Mouse (Mus musculus): ENCODE data around the gene Rps23. TPM values are rescaled to one million over a fixed set of nuclear protein-coding genes. Genes with fewer than 3 reads are reported as not detected.
"Not testable (repeated sequence)": the region's sequence is repeated elsewhere in the genome, so short reads cannot be mapped to it uniquely, and the experiment has no call there.

Rps23 gene
- polyA plus RNA-seq, 1 experiment from 2014 or later, result 314 TPM

DNA sequence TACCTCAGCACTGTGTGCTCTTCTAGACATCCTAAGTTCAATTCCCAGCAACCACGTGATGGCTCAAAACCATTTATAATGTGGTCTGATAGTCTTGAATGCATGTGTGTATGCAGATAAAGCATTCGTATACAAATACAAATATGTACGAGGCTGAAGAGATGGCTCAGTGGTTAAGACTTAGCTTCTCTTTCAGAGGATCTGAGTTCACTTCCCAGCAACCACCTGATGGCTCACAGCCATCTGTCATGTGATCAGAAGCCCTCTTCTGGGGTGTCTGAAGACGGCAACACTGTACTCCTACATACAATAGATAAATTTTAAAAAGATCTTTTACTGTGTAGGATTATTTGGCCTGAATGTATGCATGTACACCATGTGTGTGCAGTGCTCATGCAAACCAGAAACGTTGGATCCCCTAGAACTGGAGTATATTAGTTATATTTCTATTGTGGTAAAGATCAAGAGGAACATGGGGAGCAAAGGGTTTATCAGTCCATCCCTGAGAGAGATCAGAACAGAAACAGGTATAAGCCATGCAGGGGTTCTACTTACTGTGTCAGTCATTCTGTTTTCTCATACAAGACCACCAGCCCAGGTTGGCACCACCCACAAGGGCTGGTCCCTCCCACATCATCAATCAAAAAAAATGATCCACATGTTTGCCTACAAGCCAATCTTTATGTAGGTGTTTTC is 4.3 kb downstream of the Rps23 start:
- ATAC-seq (ENCODE audit: low FRiP score, low TSS enrichment), result no peak
- no peak overlapping the region for H3K4me2 ChIP-seq (replicated peaks; ENCODE audit: low read depth, low read length)
- peaks cover 38% of the 10 kb centered on the region for H3K36me3 ChIP-seq (ENCODE audit: control insufficient read depth, insufficient read depth, low read length)
- no peak overlapping the region for H3K27ac ChIP-seq (ENCODE audit: low read depth, low read length)
- 76% methylated on average over 5 of the region's 5 CpGs for whole genome bisulfite sequencing
- no peak overlapping the region for H3K9ac ChIP-seq (ENCODE audit: low read depth, low read length)
- H3K4me1 ChIP-seq (ENCODE audit: control insufficient read depth, insufficient read depth, low read length), result no peaks in the 10 kb centered on the region
- H3K9me3 ChIP-seq (ENCODE audit: control insufficient read depth, low read length), result no peaks in the 10 kb centered on the region
- H3K4me3 ChIP-seq (ENCODE audit: low read length), result no peak overlapping the region
- no peaks in the 10 kb centered on the region for H3K27me3 ChIP-seq (ENCODE audit: control insufficient read depth, insufficient read depth, low read length)

GRCm38 (mm10) chr13:90928266-90928665 is 5.5 kb downstream of the Rps23 start:
- peaks cover 38% of the 10 kb centered on the region for H3K36me3 ChIP-seq (ENCODE audit: control insufficient read depth, insufficient read depth, low read length)
- H3K27me3 ChIP-seq (ENCODE audit: control insufficient read depth, insufficient read depth, low read length); H3K4me3 ChIP-seq (ENCODE audit: low read length); H3K9ac ChIP-seq (ENCODE audit: low read depth, low read length); H3K27ac ChIP-seq (ENCODE audit: low read depth, low read length); ATAC-seq (ENCODE audit: low FRiP score, low TSS enrichment); H3K4me1 ChIP-seq (ENCODE audit: control insufficient read depth, insufficient read depth, low read length); H3K4me2 ChIP-seq (replicated peaks; ENCODE audit: low read depth, low read length); H3K9me3 ChIP-seq (ENCODE audit: control insufficient read depth, low read length): not testable (repeated sequence)
- WGBS, result 92% methylated on average over 9 of the region's 10 CpGs

- Histone ChIP-seq H3K4me2 (replicated peaks; ENCODE audit: low read depth, low read length) (no peak overlapping the region), H3K27ac (ENCODE audit: low read depth, low read length) (no peak overlapping the region), H3K36me3 (ENCODE audit: control insufficient read depth, insufficient read depth, low read length) (peaks cover 33% of the 10 kb centered on the region), H3K4me1 (ENCODE audit: control insufficient read depth, insufficient read depth, low read length) (no peaks in the 10 kb centered on the region), H3K9me3 (ENCODE audit: control insufficient read depth, low read length) (no peaks in the 10 kb centered on the region), H3K4me3 (ENCODE audit: low read length) (no peak overlapping the region), H3K27me3 (ENCODE audit: control insufficient read depth, insufficient read depth, low read length) (no peaks in the 10 kb centered on the region), H3K9ac (ENCODE audit: low read depth, low read length) (no peak overlapping the region)
- ATAC-seq (ENCODE audit: low FRiP score, low TSS enrichment), result 0 out of 2 replicates have a peak, but pooled peaks have one; percentile 26
- 23% methylated on average over 5 of the region's 5 CpGs for WGBS
Observed at GRCm38 (mm10) chr13:90929847-90930246, 7.1 kb downstream of the Rps23 start.

- ATAC-seq (ENCODE audit: low FRiP score, low TSS enrichment), result no peak
- 86% methylated on average over 3 of the region's 3 CpGs for WGBS
- no peak overlapping the region for H3K9ac ChIP-seq (ENCODE audit: low read depth, low read length)
- H3K4me2 ChIP-seq (replicated peaks; ENCODE audit: low read depth, low read length), result no peak overlapping the region
- no peak overlapping the region for H3K27ac ChIP-seq (ENCODE audit: low read depth, low read length)
- no peak overlapping the region for H3K4me3 ChIP-seq (ENCODE audit: low read length)
- H3K4me1 ChIP-seq (ENCODE audit: control insufficient read depth, insufficient read depth, low read length), result no peaks in the 10 kb centered on the region
- no peaks in the 10 kb centered on the region for H3K27me3 ChIP-seq (ENCODE audit: control insufficient read depth, insufficient read depth, low read length)
- no peaks in the 10 kb centered on the region for H3K9me3 ChIP-seq (ENCODE audit: control insufficient read depth, low read length)
- H3K36me3 ChIP-seq (ENCODE audit: control insufficient read depth, insufficient read depth, low read length), result peaks cover 3% of the 10 kb centered on the region; the same call in 1 of the 2 replicates
Observed at GRCm38 (mm10) chr13:90933256-90933655, 10.5 kb downstream of the Rps23 start.

DNA sequence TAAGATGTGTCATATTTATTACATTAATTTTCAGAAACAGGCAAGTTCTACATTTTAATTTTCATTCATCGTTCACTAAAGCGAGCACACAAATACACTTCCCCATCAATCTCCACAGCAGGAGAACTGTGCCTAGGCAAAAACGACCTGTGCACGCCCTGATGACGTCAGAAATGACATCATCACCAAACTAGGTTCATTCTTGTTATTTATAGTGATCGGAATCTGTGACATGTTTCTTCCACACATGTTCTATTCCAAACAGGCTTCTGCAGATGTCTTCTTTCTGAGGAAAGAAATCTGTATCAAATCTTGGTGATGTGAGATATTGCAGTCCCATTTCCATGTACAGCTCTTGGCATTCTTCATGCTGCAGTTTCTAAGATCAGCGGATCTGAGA is 13.1 kb downstream of the Rps23 start:
- 85% methylated on average over 7 of the region's 7 CpGs for WGBS
- H3K9me3 ChIP-seq (ENCODE audit: control insufficient read depth, low read length), result no peaks in the 10 kb centered on the region
- no peak overlapping the region for H3K9ac ChIP-seq (ENCODE audit: low read depth, low read length)
- H3K4me2 ChIP-seq (replicated peaks; ENCODE audit: low read depth, low read length), result no peak overlapping the region
- ATAC-seq (ENCODE audit: low FRiP score, low TSS enrichment), result no peak
- no peaks in the 10 kb centered on the region for H3K27me3 ChIP-seq (ENCODE audit: control insufficient read depth, insufficient read depth, low read length)
- H3K27ac ChIP-seq (ENCODE audit: low read depth, low read length), result no peak overlapping the region
- no peaks in the 10 kb centered on the region for H3K4me1 ChIP-seq (ENCODE audit: control insufficient read depth, insufficient read depth, low read length)
- no peak overlapping the region for H3K4me3 ChIP-seq (ENCODE audit: low read length)
- H3K36me3 ChIP-seq (ENCODE audit: control insufficient read depth, insufficient read depth, low read length), result no peaks in the 10 kb centered on the region

DNA sequence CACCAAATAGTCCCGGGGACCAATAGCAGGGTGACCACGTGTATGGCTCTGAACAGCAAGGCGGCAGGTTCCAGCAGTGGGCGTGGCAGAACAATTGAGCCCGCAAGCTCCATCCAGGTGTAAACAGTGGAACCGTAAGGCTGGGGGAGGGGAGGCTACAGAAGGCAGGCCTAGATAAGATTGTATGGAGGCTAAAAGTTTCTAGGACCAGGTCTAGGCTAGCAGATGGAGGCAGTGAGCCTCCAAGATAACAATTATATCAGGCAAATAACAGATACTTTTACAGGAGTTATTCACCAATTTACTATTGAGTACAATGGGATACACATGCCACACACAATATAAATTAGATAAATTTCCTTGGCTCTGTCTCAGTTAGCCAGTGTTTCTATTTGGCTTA is 16.4 kb downstream of the Rps23 start:
- no peaks in the 10 kb centered on the region for H3K36me3 ChIP-seq (ENCODE audit: control insufficient read depth, insufficient read depth, low read length)
- H3K9ac ChIP-seq (ENCODE audit: low read depth, low read length), result no peak overlapping the region
- H3K9me3 ChIP-seq (ENCODE audit: control insufficient read depth, low read length), result no peaks in the 10 kb centered on the region
- no peak overlapping the region for H3K4me3 ChIP-seq (ENCODE audit: low read length)
- H3K4me1 ChIP-seq (ENCODE audit: control insufficient read depth, insufficient read depth, low read length), result no peaks in the 10 kb centered on the region
- H3K27ac ChIP-seq (ENCODE audit: low read depth, low read length), result no peak overlapping the region
- no peak overlapping the region for H3K4me2 ChIP-seq (replicated peaks; ENCODE audit: low read depth, low read length)
- no peak for ATAC-seq (ENCODE audit: low FRiP score, low TSS enrichment)
- H3K27me3 ChIP-seq (ENCODE audit: control insufficient read depth, insufficient read depth, low read length), result no peaks in the 10 kb centered on the region
- WGBS, result 60% methylated on average over 6 of the region's 6 CpGs

DNA sequence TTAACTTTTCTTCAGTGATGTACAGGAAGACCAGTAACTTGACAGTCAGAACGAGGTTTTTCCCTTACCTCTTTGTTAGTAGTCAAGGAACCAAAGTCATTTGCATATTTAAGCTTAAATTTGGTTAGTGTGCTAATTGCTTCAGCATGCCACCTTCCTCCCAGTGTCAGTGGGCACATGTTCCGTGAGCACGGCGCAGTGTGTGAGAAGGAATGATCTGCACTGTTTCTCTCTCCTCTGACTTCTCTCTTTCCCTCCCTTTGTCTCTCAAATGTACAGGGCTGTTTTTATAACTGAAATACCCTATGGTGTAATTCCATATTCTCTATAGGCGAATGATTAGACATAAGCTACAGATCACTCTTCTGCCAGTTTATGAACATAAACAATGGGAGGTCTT is 16.8 kb downstream of the Rps23 start:
- H3K36me3 ChIP-seq (ENCODE audit: control insufficient read depth, insufficient read depth, low read length), result no peaks in the 10 kb centered on the region
- H3K27me3 ChIP-seq (ENCODE audit: control insufficient read depth, insufficient read depth, low read length), result no peaks in the 10 kb centered on the region
- 87% methylated on average over 5 of the region's 5 CpGs for WGBS
- H3K9me3 ChIP-seq (ENCODE audit: control insufficient read depth, low read length), result no peaks in the 10 kb centered on the region
- H3K4me3 ChIP-seq (ENCODE audit: low read length), result no peak overlapping the region
- H3K27ac ChIP-seq (ENCODE audit: low read depth, low read length), result no peak overlapping the region
- ATAC-seq (ENCODE audit: low FRiP score, low TSS enrichment), result no peak
- H3K4me1 ChIP-seq (ENCODE audit: control insufficient read depth, insufficient read depth, low read length), result no peaks in the 10 kb centered on the region
- H3K9ac ChIP-seq (ENCODE audit: low read depth, low read length), result no peak overlapping the region
- no peak overlapping the region for H3K4me2 ChIP-seq (replicated peaks; ENCODE audit: low read depth, low read length)

DNA sequence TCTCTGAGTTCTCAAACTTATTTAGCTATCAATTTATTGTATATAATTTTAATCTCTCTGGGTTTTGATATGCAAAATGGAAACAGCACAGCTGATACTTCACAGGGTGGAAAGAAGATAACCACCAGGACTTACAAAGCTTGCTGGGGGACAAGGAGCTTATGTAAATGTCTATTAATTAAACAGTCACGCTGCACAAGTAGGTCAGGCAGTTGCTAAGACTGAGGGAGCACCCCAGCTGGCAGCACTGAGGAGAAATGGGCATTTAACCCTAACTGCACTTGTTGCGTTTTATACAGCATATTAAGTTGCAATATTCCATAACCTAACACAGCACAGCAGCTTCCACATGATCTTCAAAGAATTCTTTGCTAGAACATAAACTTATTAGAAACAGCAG is 36.1 kb downstream of the Rps23 start:
- H3K36me3 ChIP-seq (ENCODE audit: control insufficient read depth, insufficient read depth, low read length), result no peaks in the 10 kb centered on the region
- no peak overlapping the region for H3K4me3 ChIP-seq (ENCODE audit: low read length)
- H3K4me1 ChIP-seq (ENCODE audit: control insufficient read depth, insufficient read depth, low read length), result no peaks in the 10 kb centered on the region
- WGBS, result 58% methylated on average over 2 of the region's 2 CpGs
- no peaks in the 10 kb centered on the region for H3K27me3 ChIP-seq (ENCODE audit: control insufficient read depth, insufficient read depth, low read length)
- no peak for ATAC-seq (ENCODE audit: low FRiP score, low TSS enrichment)
- H3K9ac ChIP-seq (ENCODE audit: low read depth, low read length), result no peak overlapping the region
- 0 out of 2 replicates have a peak, but pooled peaks cover 3% of the 10 kb centered on the region for H3K9me3 ChIP-seq (ENCODE audit: control insufficient read depth, low read length)
- no peak overlapping the region for H3K27ac ChIP-seq (ENCODE audit: low read depth, low read length)
- no peak overlapping the region for H3K4me2 ChIP-seq (replicated peaks; ENCODE audit: low read depth, low read length)

DNA sequence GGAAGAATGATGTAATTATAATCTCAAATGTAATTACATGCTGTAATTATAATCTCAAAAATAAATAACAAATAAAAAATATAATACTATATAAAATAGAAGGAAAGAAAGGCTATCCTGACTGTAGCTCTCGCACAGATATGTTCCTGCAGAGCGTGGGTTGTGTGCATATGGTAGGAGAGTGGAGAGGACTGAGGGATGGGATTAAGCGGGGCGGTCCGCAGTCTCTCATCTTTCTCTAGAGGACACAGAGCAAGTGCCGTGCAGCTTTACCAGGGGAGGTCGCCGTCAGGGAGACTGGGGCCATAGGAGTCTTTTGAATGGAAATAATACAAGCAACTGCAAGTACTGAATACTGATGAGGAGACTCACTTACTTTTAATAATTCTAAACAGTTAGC is 37.8 kb downstream of the Rps23 start:
- Histone ChIP-seq H3K9ac (ENCODE audit: low read depth, low read length) (no peak overlapping the region), H3K4me3 (ENCODE audit: low read length) (no peak overlapping the region), H3K36me3 (ENCODE audit: control insufficient read depth, insufficient read depth, low read length) (no peaks in the 10 kb centered on the region), H3K27me3 (ENCODE audit: control insufficient read depth, insufficient read depth, low read length) (no peaks in the 10 kb centered on the region), H3K9me3 (ENCODE audit: control insufficient read depth, low read length) (0 out of 2 replicates have a peak, but pooled peaks cover 3% of the 10 kb centered on the region), H3K27ac (ENCODE audit: low read depth, low read length) (no peak overlapping the region), H3K4me2 (replicated peaks; ENCODE audit: low read depth, low read length) (no peak overlapping the region), H3K4me1 (ENCODE audit: control insufficient read depth, insufficient read depth, low read length) (no peaks in the 10 kb centered on the region)
- no peak for ATAC-seq (ENCODE audit: low FRiP score, low TSS enrichment)
- 92% methylated on average over 8 of the region's 8 CpGs for WGBS

Measured in kidney, embryonic 14.5 days (tissue).